Comparison of ENCODE assay signal across 15 mouse cellular contexts in genomic region chr3:89276061-89276460, GRCm38 (mm10). TPM values are rescaled to one million over a fixed set of nuclear protein-coding genes. Genes with fewer than 3 reads are reported as not detected.
DNase-seq lines count a peak whose midpoint lies in the region; ATAC-seq and TF ChIP-seq lines count a peak whose summit lies in the region.
"Had no signal": no experiment of that assay in that cellular context is flagged by ENCODE, and none has a peak within 500 bp of the region (broad histone marks: within the 10 kb centered on the region; RNA-seq: fewer than 3 reads in every experiment).

No protein-coding gene starts in this region.

- H3K4me2 ChIP-seq in heart, embryonic 16.5 days (ENCODE audit: low read depth, low read length) = peak overlapping the region; percentile 98; the same call in 1 of the 2 replicates
- H3K4me2 ChIP-seq in kidney, postnatal 0 days (ENCODE audit: low read length) = peak overlapping the region; percentile 85; the same call in 1 of the 2 replicates
- H3K4me2 ChIP-seq: midbrain, embryonic 13.5 days had no signal

- no peaks in the 10 kb centered on the region for H3K9me3 ChIP-seq in heart, embryonic 16.5 days (replicated peaks; ENCODE audit: control insufficient read depth, low read length)
- no peaks in the 10 kb centered on the region for H3K9me3 ChIP-seq in kidney, postnatal 0 days (replicated peaks; ENCODE audit: low read length)
- H3K9me3 ChIP-seq: limb, embryonic 15.5 days; midbrain, embryonic 13.5 days had no signal

- no peaks in the 10 kb centered on the region for H3K27me3 ChIP-seq in heart, embryonic 16.5 days (ENCODE audit: control insufficient read depth, insufficient read depth, low read length)
- no peaks in the 10 kb centered on the region for H3K27me3 ChIP-seq in kidney, postnatal 0 days (ENCODE audit: insufficient read depth, low read length)
- H3K27me3 ChIP-seq: limb, embryonic 15.5 days had no signal

- H3K27ac ChIP-seq in heart, embryonic 16.5 days (ENCODE audit: low read length) = no peak overlapping the region
- H3K27ac ChIP-seq in kidney, postnatal 0 days = no peak overlapping the region
- H3K27ac ChIP-seq: midbrain, embryonic 13.5 days had no signal

- no peak for ATAC-seq in heart, embryonic 16.5 days (replicated peaks; ENCODE audit: extremely low read depth, insufficient read depth, low FRiP score)
- no peak for ATAC-seq in kidney, postnatal 0 days (replicated peaks; ENCODE audit: low FRiP score, low read depth)
- ATAC-seq: inflammation-experienced regulatory T-cells, adult 6 months; midbrain, embryonic 13.5 days had no signal

- WGBS in heart, embryonic 16.5 days = 87% methylated on average over 13 of the region's 13 CpGs
- 68% methylated on average over 13 of the region's 13 CpGs for WGBS in lung, adult 2 months
- 89% methylated on average over 13 of the region's 13 CpGs for WGBS in kidney, postnatal 0 days

- H3K4me3 ChIP-seq in heart, embryonic 16.5 days (ENCODE audit: low read length) = no peak overlapping the region
- H3K4me3 ChIP-seq in lung, adult 2 months (replicated peaks; ENCODE audit: extremely low read depth, low read depth, low read length) = peak overlapping the region; percentile 7
- H3K4me3 ChIP-seq in kidney, postnatal 0 days (replicated peaks; ENCODE audit: low read depth, low read length) = no peak overlapping the region
- H3K4me3 ChIP-seq: midbrain, embryonic 13.5 days had no signal

- peak; percentile 21 for DNase-seq in cerebellum, adult 11-12 months
- no peak for DNase-seq in cerebellum, postnatal 36 days
- DNase-seq in heart, adult 9 months (ENCODE audit: low spot score in 2 of 2) = no peak
- DNase-seq in lung, adult 2 months = no peak
- DNase-seq in lung, postnatal 10 days = no peak
- DNase-seq in kidney, postnatal 0 days (ENCODE audit: low spot score) = no peak
- no peak for DNase-seq in urinary bladder, postnatal 4 days (ENCODE audit: low spot score in 2 of 2)
- DNase-seq: adrenal gland, postnatal 10 days; cerebellum, adult 8-10 months; lung, postnatal 36 days; right cerebral cortex, postnatal 14 days had no signal

- H3K9ac ChIP-seq in heart, embryonic 16.5 days (ENCODE audit: low read length) = no peak overlapping the region
- H3K9ac ChIP-seq in kidney, postnatal 0 days (ENCODE audit: low read depth, low read length) = no peak overlapping the region
- H3K9ac ChIP-seq: limb, embryonic 15.5 days had no signal

- TF ChIP-seq POLR2A in lung, adult 2 months (IDR thresholded peaks at IDR 0.05; ENCODE audit: borderline replicate concordance, extremely low read depth, low read depth, low read length) = 0 out of 2 replicates have a peak, but pooled peaks have one; percentile 13

- H3K4me1 ChIP-seq in heart, embryonic 16.5 days (ENCODE audit: control insufficient read depth, insufficient read depth, low read length) = peaks cover 27% of the 10 kb centered on the region
- H3K4me1 ChIP-seq in lung, adult 2 months (ENCODE audit: control insufficient read depth, insufficient read depth, low read length) = peaks cover 11% of the 10 kb centered on the region
- peaks cover 9% of the 10 kb centered on the region; the same call in 1 of the 2 replicates for H3K4me1 ChIP-seq in kidney, postnatal 0 days (replicated peaks; ENCODE audit: insufficient read depth, low read length)

- peaks cover 21% of the 10 kb centered on the region for H3K36me3 ChIP-seq in heart, embryonic 16.5 days (ENCODE audit: control insufficient read depth, insufficient read depth)
- peaks cover 23% of the 10 kb centered on the region for H3K36me3 ChIP-seq in kidney, postnatal 0 days (ENCODE audit: insufficient read depth, low read length)
- H3K36me3 ChIP-seq: midbrain, embryonic 13.5 days had no signal

- TF ChIP-seq CTCF in lung, adult 2 months (IDR thresholded peaks at IDR 0.05; ENCODE audit: insufficient read depth, low read length) = no peak
- no peak for TF ChIP-seq CTCF in kidney, postnatal 0 days (IDR thresholded peaks at IDR 0.05; ENCODE audit: low read depth)

RNA-seq across cellular contexts. Expression of gene Efna1, which starts 4.9 kb away (rescaled TPM):
- 34.4 and 45.5 TPM in 2 replicates for polyA plus RNA-seq in heart, embryonic 16.5 days (2015; fragmentation: Nextera tagmentation; extraction: Ambion mirVana)
- polyA plus RNA-seq in lung, adult 2 months (2012; rRNA removed) = 132 and 134 TPM in 2 replicates
- 79.5 and 83.5 TPM in 2 replicates for polyA plus RNA-seq in kidney, postnatal 0 days (2015; fragmentation: Nextera tagmentation; extraction: Ambion mirVana)
- polyA plus RNA-seq: inflammation-experienced regulatory T-cells, adult 6 months had no signal

RNA-seq across cellular contexts. Expression of gene Slc50a1, which starts 5.7 kb away (rescaled TPM):
- 44.8 and 51.1 TPM in 2 replicates for polyA plus RNA-seq in heart, embryonic 16.5 days (2015; fragmentation: Nextera tagmentation; extraction: Ambion mirVana)
- 228 and 297 TPM in 2 replicates for polyA plus RNA-seq in lung, adult 2 months (2012; rRNA removed)
- 75.8 and 82.2 TPM in 2 replicates for polyA plus RNA-seq in kidney, postnatal 0 days (2015; fragmentation: Nextera tagmentation; extraction: Ambion mirVana)

RNA-seq across cellular contexts. Expression of gene Dpm3, which starts 16.9 kb away (rescaled TPM):
- polyA plus RNA-seq in heart, embryonic 16.5 days (2015; fragmentation: Nextera tagmentation; extraction: Ambion mirVana) = 65.3 and 79.6 TPM in 2 replicates
- polyA plus RNA-seq in lung, adult 2 months (2012; rRNA removed) = 411 and 476 TPM in 2 replicates
- polyA plus RNA-seq in kidney, postnatal 0 days (2015; fragmentation: Nextera tagmentation; extraction: Ambion mirVana) = 148 and 182 TPM in 2 replicates

RNA-seq across cellular contexts. Expression of gene Trim46, which starts 30.0 kb away (rescaled TPM):
- polyA plus RNA-seq in heart, embryonic 16.5 days (2015; fragmentation: Nextera tagmentation; extraction: Ambion mirVana) = 1.1 and 1.3 TPM in 2 replicates
- polyA plus RNA-seq in lung, adult 2 months (2012; rRNA removed) = 11.0 and 11.8 TPM in 2 replicates
- polyA plus RNA-seq in kidney, postnatal 0 days (2015; fragmentation: Nextera tagmentation; extraction: Ambion mirVana) = 2.7 and 3.7 TPM in 2 replicates

RNA-seq across cellular contexts. Expression of gene Krtcap2, which starts 30.3 kb away (rescaled TPM):
- polyA plus RNA-seq in heart, embryonic 16.5 days (2015; fragmentation: Nextera tagmentation; extraction: Ambion mirVana) = 202 and 234 TPM in 2 replicates
- 189 and 252 TPM in 2 replicates for polyA plus RNA-seq in lung, adult 2 months (2012; rRNA removed)
- polyA plus RNA-seq in kidney, postnatal 0 days (2015; fragmentation: Nextera tagmentation; extraction: Ambion mirVana) = 328 and 371 TPM in 2 replicates
